Mouse (Mus musculus): ENCODE data around the gene Vgll3. TPM values are rescaled to one million over a fixed set of nuclear protein-coding genes. Genes with fewer than 3 reads are reported as not detected.
A peak's percentile ranks its signal among the peaks of the same experiment; 100 is the strongest.

The Vgll3 gene
- polyA plus RNA-seq (2016; fragmentation: Nextera tagmentation; extraction: Ambion mirVana) = 1.9 and 3.0 TPM in 2 replicates

DNA sequence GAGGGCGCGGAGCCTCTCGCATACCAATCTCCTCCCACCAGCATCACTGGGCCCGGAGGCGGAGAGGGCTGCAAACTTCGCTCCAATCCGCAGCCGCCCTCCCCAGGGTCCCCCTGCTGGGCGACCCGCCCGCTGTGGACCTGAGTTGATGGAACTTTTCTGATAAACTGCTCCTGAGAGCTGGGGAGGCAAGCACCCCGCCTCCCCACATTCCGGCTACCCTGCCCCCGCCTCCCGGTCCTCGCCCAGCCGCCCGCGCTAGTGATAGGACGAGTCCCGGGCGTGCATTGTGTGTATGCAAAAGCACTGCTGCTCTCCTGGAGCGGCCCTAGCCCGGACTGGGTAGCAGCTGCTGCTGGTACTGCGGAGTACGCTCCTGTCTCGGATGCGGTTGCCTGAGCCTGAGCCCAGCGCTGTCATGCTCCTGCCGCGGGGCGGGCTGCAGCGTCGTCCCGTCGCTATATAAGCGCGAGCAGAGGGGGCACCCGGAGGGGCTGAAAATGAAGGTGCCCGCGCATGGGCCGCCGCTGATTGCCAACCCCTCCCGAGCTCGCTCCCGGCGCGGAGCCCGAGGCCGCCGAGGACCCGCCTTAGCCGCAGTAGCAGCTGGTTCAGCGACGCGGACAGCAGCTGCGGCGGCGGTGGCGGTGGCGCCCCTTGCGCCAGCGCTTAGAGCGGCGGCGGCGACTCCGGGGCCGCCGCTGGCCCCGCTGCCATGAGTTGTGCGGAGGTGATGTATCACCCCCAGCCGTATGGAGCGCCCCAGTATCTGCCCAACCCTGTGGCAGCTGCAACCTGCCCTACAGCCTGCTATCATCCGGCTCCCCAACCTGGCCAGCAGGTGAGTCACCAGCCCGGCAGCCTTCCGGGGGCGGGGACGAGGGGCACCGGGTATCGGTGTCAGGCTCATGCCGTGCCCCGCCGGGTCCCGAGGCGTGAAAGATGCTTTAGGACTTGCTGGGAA lies at the start of gene Vgll3:
TSS of gene Vgll3 (plus strand) at position 340 of the 964 bp plus-strand sequence.
- DNase-seq (ENCODE audit: low spot score) = peak; percentile 84
- Histone ChIP-seq H3K9me3 (replicated peaks) (no peaks in the 10 kb centered on the region), H3K36me3 (no peaks in the 10 kb centered on the region), H3K27me3 (ENCODE audit: low read depth, poor library complexity, severe bottlenecking) (peaks cover 13% of the 10 kb centered on the region), H3K27ac (peak within 1 kb of the TSS; percentile 81), H3K4me1 (peaks cover 11% of the 10 kb centered on the region), H3K4me3 (peak within 1 kb of the TSS; percentile 67)
- WGBS = 1% methylated on average over 79 of the region's 86 CpGs

DNA sequence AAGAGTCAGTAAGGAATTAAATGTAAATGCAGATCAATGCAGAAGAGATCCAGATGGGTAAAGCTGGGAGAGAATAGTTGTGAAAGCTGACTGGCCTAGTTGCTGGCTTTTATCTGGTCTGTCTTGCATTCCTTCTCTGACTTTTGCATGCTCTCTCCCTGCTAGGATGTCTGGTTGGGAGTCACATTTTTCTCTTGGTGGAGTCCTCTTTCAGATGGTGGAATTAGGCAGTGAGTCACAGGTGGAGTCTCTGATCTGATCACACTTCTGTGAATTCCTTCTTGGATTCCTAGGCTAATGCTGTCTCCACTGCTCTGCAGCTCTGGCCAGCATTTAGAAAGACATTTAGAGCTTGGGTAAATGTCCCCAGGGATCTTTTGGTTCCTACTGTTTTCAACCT lies 49.1 kb upstream of the Vgll3 start:
- DNase-seq (ENCODE audit: low spot score) = no peak
- H3K27me3 ChIP-seq (ENCODE audit: low read depth, poor library complexity, severe bottlenecking) = no peaks in the 10 kb centered on the region
- no peak overlapping the region for H3K4me3 ChIP-seq
- H3K36me3 ChIP-seq = no peaks in the 10 kb centered on the region
- H3K9me3 ChIP-seq (replicated peaks) = no peaks in the 10 kb centered on the region
- no peak overlapping the region for H3K27ac ChIP-seq
- no peaks in the 10 kb centered on the region for H3K4me1 ChIP-seq

DNA sequence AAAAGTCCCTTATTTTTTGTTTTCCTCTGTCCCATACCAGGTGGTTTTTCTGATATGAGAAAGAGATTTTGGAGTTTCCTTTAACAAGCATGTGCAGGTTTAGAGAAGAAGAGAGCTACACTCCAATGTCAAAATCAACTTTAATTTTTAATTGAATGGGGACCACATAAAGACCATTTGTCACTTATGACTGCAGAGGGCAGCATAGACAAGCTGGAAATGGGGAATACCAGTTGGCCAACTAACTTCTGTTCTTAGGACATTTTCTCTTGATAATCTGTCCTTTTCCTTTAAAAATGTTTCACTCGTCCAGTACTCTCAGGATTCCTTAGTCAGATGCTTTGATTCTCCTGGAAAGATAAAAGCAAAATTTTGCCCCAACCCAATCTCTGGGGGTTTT lies 29.1 kb upstream of the Vgll3 start:
- 83% methylated on average over 1 of the region's 1 CpGs for WGBS
- H3K27me3 ChIP-seq (ENCODE audit: low read depth, poor library complexity, severe bottlenecking) = no peaks in the 10 kb centered on the region
- no peaks in the 10 kb centered on the region for H3K9me3 ChIP-seq (replicated peaks)
- H3K4me1 ChIP-seq = no peaks in the 10 kb centered on the region
- no peak overlapping the region for H3K27ac ChIP-seq
- no peak overlapping the region for H3K4me3 ChIP-seq
- H3K36me3 ChIP-seq = no peaks in the 10 kb centered on the region
- no peak for DNase-seq (ENCODE audit: low spot score)

DNA sequence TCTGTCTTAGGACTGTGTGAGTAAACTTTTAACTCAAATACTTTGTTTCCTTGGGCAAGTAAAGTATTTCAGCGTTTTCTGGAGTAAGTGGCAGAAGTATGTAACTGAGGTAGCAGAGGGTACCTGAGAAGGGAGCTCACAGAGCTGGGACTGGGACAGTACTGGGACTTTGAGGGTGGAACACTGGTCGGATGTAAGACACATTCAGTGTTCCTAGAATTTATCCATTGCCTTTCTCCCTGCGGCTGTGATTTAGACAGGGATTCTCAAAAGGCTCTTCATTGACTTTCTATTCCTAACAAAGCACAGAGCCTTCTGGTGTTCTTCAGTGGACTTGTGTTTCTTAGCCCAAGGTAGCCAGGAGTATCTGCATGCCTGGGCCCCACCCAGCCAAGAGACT lies 1.0 kb downstream of the Vgll3 start:
- WGBS = 22% methylated on average over 3 of the region's 3 CpGs
- no peaks in the 10 kb centered on the region for H3K36me3 ChIP-seq
- H3K4me1 ChIP-seq = peaks cover 11% of the 10 kb centered on the region
- no peak overlapping the region for H3K27ac ChIP-seq
- H3K9me3 ChIP-seq (replicated peaks) = no peaks in the 10 kb centered on the region
- H3K27me3 ChIP-seq (ENCODE audit: low read depth, poor library complexity, severe bottlenecking) = peaks cover 13% of the 10 kb centered on the region
- H3K4me3 ChIP-seq = peak overlapping the region; percentile 67
- no peak for DNase-seq (ENCODE audit: low spot score)

DNA sequence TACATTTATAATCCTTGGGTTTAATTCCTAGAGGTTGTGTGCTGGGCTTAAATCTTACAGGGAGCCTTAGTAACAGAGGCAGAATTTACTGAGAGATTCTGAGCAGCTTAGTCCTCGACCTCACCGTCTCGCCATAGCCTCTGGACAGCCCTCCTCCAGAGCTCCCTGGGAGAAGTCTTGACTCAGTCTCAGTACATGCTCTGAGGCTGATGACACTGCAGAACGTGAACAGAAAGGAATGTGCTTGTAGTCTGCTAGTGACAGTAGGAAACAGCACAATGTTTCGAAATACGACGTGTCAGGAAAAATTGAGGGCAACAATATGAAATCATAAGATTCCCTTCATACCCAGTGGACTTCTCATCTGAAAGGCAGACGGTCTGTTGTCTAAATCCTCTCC lies 3.7 kb downstream of the Vgll3 start:
- Histone ChIP-seq H3K9me3 (replicated peaks) (no peaks in the 10 kb centered on the region), H3K27ac (no peak overlapping the region), H3K36me3 (no peaks in the 10 kb centered on the region), H3K27me3 (ENCODE audit: low read depth, poor library complexity, severe bottlenecking) (peaks cover 13% of the 10 kb centered on the region), H3K4me1 (peaks cover 11% of the 10 kb centered on the region), H3K4me3 (no peak overlapping the region)
- WGBS = 83% methylated on average over 8 of the region's 8 CpGs
- DNase-seq (ENCODE audit: low spot score) = no peak

DNA sequence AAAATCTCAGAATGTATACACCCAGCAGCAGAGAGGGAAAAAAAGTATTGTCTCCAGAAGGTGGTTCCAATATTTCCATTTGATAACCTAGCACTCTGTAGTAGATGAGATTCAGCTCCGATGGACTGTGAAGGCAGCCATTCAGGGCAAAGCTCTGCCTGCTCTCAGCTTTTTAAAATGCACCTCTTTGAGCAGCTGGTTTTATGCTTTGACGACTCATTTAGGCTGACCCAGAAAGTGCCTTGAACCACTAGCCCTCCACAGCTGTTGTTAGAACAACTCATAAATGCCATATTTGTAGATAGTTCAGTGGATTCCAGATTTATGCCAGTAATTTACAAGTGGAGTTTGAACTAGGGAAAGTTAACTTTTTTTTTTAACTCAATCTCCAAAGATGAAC lies 5.7 kb downstream of the Vgll3 start:
- Histone ChIP-seq H3K9me3 (replicated peaks) (no peaks in the 10 kb centered on the region), H3K4me3 (no peak overlapping the region), H3K4me1 (peaks cover 2% of the 10 kb centered on the region), H3K27ac (no peak overlapping the region), H3K36me3 (no peaks in the 10 kb centered on the region), H3K27me3 (ENCODE audit: low read depth, poor library complexity, severe bottlenecking) (peaks cover 9% of the 10 kb centered on the region)
- WGBS = 74% methylated on average over 2 of the region's 2 CpGs
- DNase-seq (ENCODE audit: low spot score) = no peak

DNA sequence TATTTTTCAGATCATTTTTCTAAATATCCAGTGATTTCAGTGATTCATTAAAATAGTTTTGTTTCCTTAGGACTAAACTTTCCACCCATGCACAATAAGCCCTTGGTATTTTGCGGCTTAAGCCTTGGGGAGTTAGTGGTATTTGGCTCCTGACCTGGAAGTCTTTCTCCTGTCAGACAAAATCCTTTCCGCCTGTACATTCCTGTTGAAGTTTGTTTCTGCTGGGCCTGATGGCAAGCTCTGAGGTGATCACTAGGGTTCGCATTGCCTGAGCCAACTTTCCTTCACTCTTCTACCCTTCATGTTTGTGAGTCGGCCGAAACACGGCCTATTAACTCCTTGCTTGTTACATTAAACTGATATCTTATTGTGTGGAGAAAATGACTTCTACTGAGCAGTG lies 8.7 kb downstream of the Vgll3 start:
- Histone ChIP-seq H3K27ac (no peak overlapping the region), H3K9me3 (replicated peaks) (no peaks in the 10 kb centered on the region), H3K27me3 (ENCODE audit: low read depth, poor library complexity, severe bottlenecking) (no peaks in the 10 kb centered on the region), H3K4me3 (no peak overlapping the region), H3K4me1 (no peaks in the 10 kb centered on the region), H3K36me3 (no peaks in the 10 kb centered on the region)
- DNase-seq (ENCODE audit: low spot score) = no peak
- WGBS = 93% methylated on average over 6 of the region's 6 CpGs

DNA sequence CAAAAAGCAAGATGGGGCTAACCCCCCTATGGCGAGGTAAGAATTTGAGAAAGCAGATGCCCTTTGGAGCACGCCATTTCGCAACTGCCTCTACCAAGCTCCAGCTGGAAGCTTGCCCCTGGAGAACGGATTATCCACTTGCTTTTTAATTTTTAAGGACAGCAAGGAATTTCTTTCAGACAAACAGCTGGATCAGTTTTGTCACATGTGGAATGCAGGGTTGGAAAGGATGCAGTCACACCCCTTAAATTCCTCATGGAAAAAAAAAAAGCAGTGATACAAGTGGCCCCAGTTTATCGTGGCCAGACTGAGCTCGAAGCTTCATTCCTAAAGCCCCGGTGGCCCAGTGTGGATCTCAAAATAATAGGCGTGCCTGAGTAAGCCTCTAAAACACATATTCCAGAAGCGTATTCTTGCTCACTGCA lies 13.1 kb downstream of the Vgll3 start:
- no peak for DNase-seq (ENCODE audit: low spot score)
- no peaks in the 10 kb centered on the region for H3K36me3 ChIP-seq
- H3K9me3 ChIP-seq (replicated peaks) = no peaks in the 10 kb centered on the region
- 89% methylated on average over 9 of the region's 9 CpGs for WGBS
- no peaks in the 10 kb centered on the region for H3K27me3 ChIP-seq (ENCODE audit: low read depth, poor library complexity, severe bottlenecking)
- H3K27ac ChIP-seq = no peak overlapping the region
- H3K4me3 ChIP-seq = no peak overlapping the region
- H3K4me1 ChIP-seq = no peaks in the 10 kb centered on the region

DNA sequence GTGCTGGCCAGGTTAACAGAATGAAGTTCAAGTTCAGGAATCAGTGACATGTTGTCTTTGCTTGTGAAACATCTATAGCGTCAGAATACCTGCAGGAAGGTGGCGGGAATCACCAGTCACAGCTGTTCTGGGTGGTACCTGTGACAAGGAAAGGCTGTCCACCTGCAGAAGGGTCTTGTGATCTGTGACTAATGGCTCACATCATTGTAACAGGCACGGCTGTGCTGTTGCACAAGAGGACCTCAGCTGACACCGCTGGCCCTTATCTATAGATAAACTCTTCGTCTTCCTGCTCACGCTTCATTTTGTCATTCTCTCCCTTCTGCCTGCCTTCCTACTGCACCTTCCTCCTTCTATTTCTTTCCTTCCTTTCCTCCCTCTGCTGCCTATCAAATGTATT lies 14.0 kb downstream of the Vgll3 start:
- WGBS = 93% methylated on average over 6 of the region's 6 CpGs
- no peak for DNase-seq (ENCODE audit: low spot score)
- H3K4me1 ChIP-seq = no peaks in the 10 kb centered on the region
- H3K36me3 ChIP-seq = no peaks in the 10 kb centered on the region
- no peak overlapping the region for H3K27ac ChIP-seq
- no peaks in the 10 kb centered on the region for H3K9me3 ChIP-seq (replicated peaks)
- H3K4me3 ChIP-seq = no peak overlapping the region
- H3K27me3 ChIP-seq (ENCODE audit: low read depth, poor library complexity, severe bottlenecking) = no peaks in the 10 kb centered on the region

DNA sequence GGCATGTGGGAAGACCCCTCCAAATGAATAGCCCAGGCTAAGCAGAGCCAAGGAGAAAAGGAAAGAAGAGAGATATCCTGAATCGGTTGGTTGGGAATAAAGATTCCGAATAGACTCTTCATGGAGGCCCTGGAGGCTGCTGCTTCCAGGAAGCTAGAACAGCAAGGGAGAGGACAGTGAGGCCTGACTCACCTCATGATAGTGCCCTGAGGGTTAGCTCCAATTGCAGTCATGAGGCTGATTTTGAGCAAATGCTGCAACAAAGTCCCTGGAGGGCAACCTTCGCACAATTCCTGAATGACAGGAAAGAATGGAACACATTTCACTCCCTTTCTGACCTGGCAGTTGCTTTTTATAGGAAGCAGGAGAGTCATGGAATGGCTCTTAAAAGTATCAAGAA lies 19.7 kb downstream of the Vgll3 start:
- no peak for DNase-seq (ENCODE audit: low spot score)
- no peak overlapping the region for H3K27ac ChIP-seq
- no peak overlapping the region for H3K4me3 ChIP-seq
- no peaks in the 10 kb centered on the region for H3K27me3 ChIP-seq (ENCODE audit: low read depth, poor library complexity, severe bottlenecking)
- H3K4me1 ChIP-seq = no peaks in the 10 kb centered on the region
- H3K9me3 ChIP-seq (replicated peaks) = no peaks in the 10 kb centered on the region
- no peaks in the 10 kb centered on the region for H3K36me3 ChIP-seq
- 88% methylated on average over 3 of the region's 3 CpGs for WGBS

DNA sequence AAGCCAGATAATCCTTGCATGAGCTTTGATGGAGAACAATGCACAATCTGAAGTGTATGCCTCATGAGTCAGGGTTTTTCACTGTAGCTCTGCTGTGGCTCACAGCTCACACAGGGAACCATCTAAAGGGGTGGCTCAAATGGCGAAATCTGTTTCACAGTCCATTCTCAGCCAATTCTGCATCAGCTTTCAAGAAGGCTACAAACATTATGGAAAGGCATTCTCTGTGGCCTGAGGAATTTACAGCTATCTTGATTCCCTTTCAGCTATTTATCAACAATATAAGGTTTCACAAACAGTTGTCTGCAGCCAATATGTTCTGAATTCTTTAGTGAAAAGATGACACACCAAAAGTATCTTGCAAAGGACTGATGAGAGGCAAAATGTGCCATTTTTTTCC lies 35.1 kb downstream of the Vgll3 start:
- WGBS = 71% methylated on average over 1 of the region's 1 CpGs
- Histone ChIP-seq H3K27ac (no peak overlapping the region), H3K4me3 (no peak overlapping the region), H3K9me3 (replicated peaks) (no peaks in the 10 kb centered on the region), H3K4me1 (no peaks in the 10 kb centered on the region), H3K27me3 (ENCODE audit: low read depth, poor library complexity, severe bottlenecking) (no peaks in the 10 kb centered on the region), H3K36me3 (no peaks in the 10 kb centered on the region)
- no peak for DNase-seq (ENCODE audit: low spot score)

DNA sequence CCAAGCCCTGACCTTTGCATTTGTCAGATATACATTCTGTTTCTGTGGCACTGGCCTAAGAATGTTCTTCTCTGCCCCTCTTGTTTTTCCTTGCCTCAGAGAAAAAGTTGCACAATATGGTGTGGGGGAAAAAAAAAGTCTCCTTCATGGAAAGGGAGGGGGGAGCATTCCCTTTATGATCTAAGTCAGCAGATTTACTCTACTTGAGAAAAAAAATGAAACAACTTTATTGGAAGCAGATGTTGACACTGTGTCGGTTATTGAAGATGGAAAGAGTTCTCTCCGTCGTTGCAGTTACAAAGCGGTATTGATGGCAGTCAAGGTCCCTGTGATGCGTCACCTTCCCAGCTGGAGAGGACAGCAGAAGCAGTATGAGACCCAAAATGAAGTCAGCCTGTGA lies 49.4 kb downstream of the Vgll3 start:
- Histone ChIP-seq H3K4me3 (no peak overlapping the region), H3K36me3 (no peaks in the 10 kb centered on the region), H3K9me3 (replicated peaks) (no peaks in the 10 kb centered on the region), H3K27me3 (ENCODE audit: low read depth, poor library complexity, severe bottlenecking) (no peaks in the 10 kb centered on the region), H3K4me1 (peaks cover 5% of the 10 kb centered on the region; the same call in 1 of the 2 replicates), H3K27ac (no peak overlapping the region)
- peak; percentile 31 for DNase-seq (ENCODE audit: low spot score)
- 22% methylated on average over 5 of the region's 5 CpGs for WGBS

DNA sequence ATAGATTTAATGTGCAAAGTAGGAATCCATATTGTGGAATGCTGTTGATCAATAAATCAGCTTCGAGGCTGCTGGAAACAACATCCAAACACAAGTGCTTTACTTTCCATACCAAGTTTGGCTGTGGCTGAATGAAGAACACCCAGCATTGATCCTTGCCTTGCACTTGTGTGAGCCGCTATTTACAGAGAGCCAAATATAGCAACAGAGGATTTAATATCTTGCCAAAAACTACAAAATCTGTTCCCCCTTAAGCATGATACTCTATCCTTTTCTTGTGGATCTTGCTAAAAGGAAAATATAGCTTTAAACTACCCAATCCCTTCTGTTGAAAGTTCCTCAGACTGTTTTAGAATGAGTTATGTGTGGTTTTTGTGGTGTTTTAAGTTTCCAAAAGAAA lies 52.9 kb downstream of the Vgll3 start:
- no peaks in the 10 kb centered on the region for H3K36me3 ChIP-seq
- H3K27ac ChIP-seq = no peak overlapping the region
- H3K9me3 ChIP-seq (replicated peaks) = no peaks in the 10 kb centered on the region
- no peak overlapping the region for H3K4me3 ChIP-seq
- H3K4me1 ChIP-seq = peaks cover 5% of the 10 kb centered on the region; the same call in 1 of the 2 replicates
- DNase-seq (ENCODE audit: low spot score) = no peak
- WGBS = 95% methylated on average over 2 of the region's 2 CpGs
- H3K27me3 ChIP-seq (ENCODE audit: low read depth, poor library complexity, severe bottlenecking) = no peaks in the 10 kb centered on the region

Data from limb, embryonic 10.5 days (tissue).